Mouse (Mus musculus) cerebellum, postnatal 4 days (tissue): ENCODE data around the gene Tgfb1i1.

Source experiments
- DNase-seq, 2 experiments: peaks; one replicate each; pipeline ENCODE4 v3.0.0; 2022; ENCODE audit warnings: low spot score in 2 of 2, mixed read lengths in 1 of 2

The Tgfb1i1 gene

GRCm38 (mm10) chr7:128246496-128247391 lies at the start of gene Tgfb1i1:
Gene Tgfb1i1 (plus strand): TSS chr7:128246812.
- DNase-seq: peak in 1 of 2 experiments; percentile 33

GRCm38 (mm10) chr7:128201607-128202006 lies 45.0 kb upstream of the Tgfb1i1 start:
- DNase-seq: no peak

GRCm38 (mm10) chr7:128203071-128203470 lies 43.5 kb upstream of the Tgfb1i1 start:
- no peak for DNase-seq

- no peak for DNase-seq
These were observed 42.4 kb upstream of the Tgfb1i1 start for GRCm38 (mm10) chr7:128204179-128204578.

GRCm38 (mm10) chr7:128205695-128206094 lies 40.9 kb upstream of the Tgfb1i1 start:
- DNase-seq: no peak

GRCm38 (mm10) chr7:128206152-128206551 lies 40.5 kb upstream of the Tgfb1i1 start, which contains the start of gene Cox6a2:
Gene Cox6a2 (minus strand): TSS chr7:128206387.
- DNase-seq: no peak

GRCm38 (mm10) chr7:128208187-128208586 lies 38.4 kb upstream of the Tgfb1i1 start:
- DNase-seq: peak in 1 of 2 experiments; percentile 53

- no peak for DNase-seq
These were observed 36.8 kb upstream of the Tgfb1i1 start for GRCm38 (mm10) chr7:128209826-128210225.

- DNase-seq: no peak
These were observed 26.7 kb upstream of the Tgfb1i1 start for GRCm38 (mm10) chr7:128219952-128220351.

GRCm38 (mm10) chr7:128220936-128221335 lies 25.7 kb upstream of the Tgfb1i1 start:
- DNase-seq: no peak

GRCm38 (mm10) chr7:128231741-128232140 lies 14.9 kb upstream of the Tgfb1i1 start:
- no peak for DNase-seq

- no peak for DNase-seq
These were observed 11.8 kb upstream of the Tgfb1i1 start for GRCm38 (mm10) chr7:128234796-128235195.

GRCm38 (mm10) chr7:128235481-128235880 lies 11.1 kb upstream of the Tgfb1i1 start:
- no peak for DNase-seq

- no peak for DNase-seq
These were observed 10.2 kb upstream of the Tgfb1i1 start for GRCm38 (mm10) chr7:128236426-128236825.

- DNase-seq: peak; percentile 78 to 91
These were observed 9.6 kb upstream of the Tgfb1i1 start, which contains the start of gene Armc5 for GRCm38 (mm10) chr7:128236856-128237592. Gene Armc5 (plus strand): TSS chr7:128237342.

- DNase-seq: no peak
These were observed 9.1 kb upstream of the Tgfb1i1 start for GRCm38 (mm10) chr7:128237593-128237926.

- DNase-seq: peak; percentile 99
These were observed 8.5 kb upstream of the Tgfb1i1 start, which contains the start of gene 9130023H24Rik for GRCm38 (mm10) chr7:128237927-128238778. Gene 9130023H24Rik (minus strand): TSS chr7:128238031.

- no peak for DNase-seq
These were observed 7.6 kb upstream of the Tgfb1i1 start for GRCm38 (mm10) chr7:128238991-128239390.

- DNase-seq: no peak
These were observed 6.4 kb upstream of the Tgfb1i1 start for GRCm38 (mm10) chr7:128240131-128240784.

- DNase-seq: no peak
These were observed 4.3 kb upstream of the Tgfb1i1 start for GRCm38 (mm10) chr7:128242331-128242730.

- no peak for DNase-seq
These were observed 2.7 kb upstream of the Tgfb1i1 start for GRCm38 (mm10) chr7:128243921-128244320.
